Mouse (Mus musculus): ENCODE measurements around the gene Fbxl17. TPM values are rescaled to one million over a fixed set of nuclear protein-coding genes. Genes with fewer than 3 reads are reported as not detected.
A peak's percentile ranks its signal among the peaks of the same experiment; 100 is the strongest.

The Fbxl17 gene
- polyA plus RNA-seq, 1 experiment from 2014 or later, result 6.1 TPM

GRCm38 (mm10) chr17:63421864-63422263 lies 78.0 kb downstream of the Fbxl17 start:
- no peak overlapping the region for H3K4me3 ChIP-seq
- no peaks in the 10 kb centered on the region for H3K9me3 ChIP-seq
- WGBS, result 69% methylated on average over 2 of the region's 2 CpGs
- no peak overlapping the region for H3K4me2 ChIP-seq
- H3K27me3 ChIP-seq, result no peaks in the 10 kb centered on the region
- ATAC-seq (ENCODE audit: borderline replicate concordance, extremely low read depth, low FRiP score, low TSS enrichment), result no peak
- no peak overlapping the region for H3K27ac ChIP-seq
- H3K9ac ChIP-seq, result no peak overlapping the region
- no peaks in the 10 kb centered on the region for H3K4me1 ChIP-seq
- no peaks in the 10 kb centered on the region for H3K36me3 ChIP-seq

GRCm38 (mm10) chr17:63419503-63419902 lies 80.3 kb downstream of the Fbxl17 start:
- Histone ChIP-seq H3K9ac (no peak overlapping the region), H3K27me3 (no peaks in the 10 kb centered on the region), H3K4me1 (no peaks in the 10 kb centered on the region), H3K36me3 (no peaks in the 10 kb centered on the region), H3K4me3 (no peak overlapping the region), H3K27ac (no peak overlapping the region), H3K9me3 (no peaks in the 10 kb centered on the region), H3K4me2 (no peak overlapping the region)
- ATAC-seq (ENCODE audit: borderline replicate concordance, extremely low read depth, low FRiP score, low TSS enrichment), result no peak
- WGBS, result 93% methylated on average over 6 of the region's 6 CpGs

- Histone ChIP-seq H3K4me3 (no peak overlapping the region), H3K4me2 (no peak overlapping the region), H3K27me3 (no peaks in the 10 kb centered on the region), H3K36me3 (no peaks in the 10 kb centered on the region), H3K4me1 (no peaks in the 10 kb centered on the region), H3K9ac (no peak overlapping the region), H3K27ac (no peak overlapping the region), H3K9me3 (no peaks in the 10 kb centered on the region)
- ATAC-seq (ENCODE audit: borderline replicate concordance, extremely low read depth, low FRiP score, low TSS enrichment), result no peak
- WGBS, result 88% methylated on average over 1 of the region's 1 CpGs
These were observed 85.7 kb downstream of the Fbxl17 start for GRCm38 (mm10) chr17:63413973-63414580.

DNA sequence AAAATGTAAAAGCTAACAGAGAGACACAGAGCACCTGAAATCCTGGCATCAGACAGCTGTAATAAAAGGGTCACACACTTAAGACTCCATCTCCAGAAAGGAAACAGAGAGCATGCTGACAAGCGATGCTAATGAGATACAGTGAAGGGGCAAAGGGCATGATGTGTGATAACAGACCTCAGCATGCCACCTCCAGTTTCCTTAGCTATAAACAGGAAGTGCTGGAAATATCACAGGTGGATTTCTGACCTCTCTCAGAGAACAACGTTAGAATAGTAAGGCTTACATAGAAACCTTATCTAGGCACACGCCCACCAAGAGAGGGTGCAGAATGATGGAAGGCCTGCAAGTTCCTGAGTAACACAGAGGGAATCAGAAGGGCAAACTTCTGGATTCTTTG lies 88.3 kb downstream of the Fbxl17 start:
- Histone ChIP-seq H3K36me3 (no peaks in the 10 kb centered on the region), H3K27ac (no peak overlapping the region), H3K9ac (no peak overlapping the region), H3K27me3 (no peaks in the 10 kb centered on the region), H3K4me3 (no peak overlapping the region), H3K4me2 (no peak overlapping the region), H3K9me3 (no peaks in the 10 kb centered on the region), H3K4me1 (peaks cover 3% of the 10 kb centered on the region)
- no peak for ATAC-seq (ENCODE audit: borderline replicate concordance, extremely low read depth, low FRiP score, low TSS enrichment)
- WGBS, result 34% methylated on average over 3 of the region's 3 CpGs

- ATAC-seq (ENCODE audit: borderline replicate concordance, extremely low read depth, low FRiP score, low TSS enrichment), result no peak
- H3K4me1 ChIP-seq, result peaks cover 11% of the 10 kb centered on the region
- H3K4me3 ChIP-seq, result no peak overlapping the region
- no peaks in the 10 kb centered on the region for H3K27me3 ChIP-seq
- no peaks in the 10 kb centered on the region for H3K9me3 ChIP-seq
- H3K4me2 ChIP-seq, result no peak overlapping the region
- WGBS, result 83% methylated on average over 2 of the region's 2 CpGs
- H3K27ac ChIP-seq, result no peak overlapping the region
- H3K9ac ChIP-seq, result no peak overlapping the region
- no peaks in the 10 kb centered on the region for H3K36me3 ChIP-seq
These were observed 89.7 kb downstream of the Fbxl17 start for GRCm38 (mm10) chr17:63410101-63410500.

- H3K36me3 ChIP-seq, result no peaks in the 10 kb centered on the region
- no peak overlapping the region for H3K4me2 ChIP-seq
- WGBS, result 28% methylated on average over 4 of the region's 4 CpGs
- ATAC-seq (ENCODE audit: borderline replicate concordance, extremely low read depth, low FRiP score, low TSS enrichment), result no peak
- no peak overlapping the region for H3K4me3 ChIP-seq
- peaks cover 26% of the 10 kb centered on the region for H3K4me1 ChIP-seq
- no peaks in the 10 kb centered on the region for H3K27me3 ChIP-seq
- H3K9me3 ChIP-seq, result no peaks in the 10 kb centered on the region
- no peak overlapping the region for H3K27ac ChIP-seq
- no peak overlapping the region for H3K9ac ChIP-seq
These were observed 93.9 kb downstream of the Fbxl17 start for GRCm38 (mm10) chr17:63405955-63406354.

GRCm38 (mm10) chr17:63405471-63405870 lies 94.3 kb downstream of the Fbxl17 start:
- 62% methylated on average over 4 of the region's 4 CpGs for WGBS
- H3K9me3 ChIP-seq, result no peaks in the 10 kb centered on the region
- H3K4me1 ChIP-seq, result peaks cover 26% of the 10 kb centered on the region
- H3K27ac ChIP-seq, result no peak overlapping the region
- H3K4me2 ChIP-seq, result no peak overlapping the region
- ATAC-seq (ENCODE audit: borderline replicate concordance, extremely low read depth, low FRiP score, low TSS enrichment), result no peak
- no peaks in the 10 kb centered on the region for H3K27me3 ChIP-seq
- H3K36me3 ChIP-seq, result no peaks in the 10 kb centered on the region
- no peak overlapping the region for H3K9ac ChIP-seq
- no peak overlapping the region for H3K4me3 ChIP-seq

GRCm38 (mm10) chr17:63404968-63405367 lies 94.8 kb downstream of the Fbxl17 start:
- no peak overlapping the region for H3K9ac ChIP-seq
- peaks cover 26% of the 10 kb centered on the region for H3K4me1 ChIP-seq
- H3K27ac ChIP-seq, result no peak overlapping the region
- no peaks in the 10 kb centered on the region for H3K27me3 ChIP-seq
- no peak overlapping the region for H3K4me3 ChIP-seq
- H3K36me3 ChIP-seq, result no peaks in the 10 kb centered on the region
- no peak for ATAC-seq (ENCODE audit: borderline replicate concordance, extremely low read depth, low FRiP score, low TSS enrichment)
- H3K9me3 ChIP-seq, result no peaks in the 10 kb centered on the region
- 36% methylated on average over 2 of the region's 2 CpGs for WGBS
- H3K4me2 ChIP-seq, result no peak overlapping the region

DNA sequence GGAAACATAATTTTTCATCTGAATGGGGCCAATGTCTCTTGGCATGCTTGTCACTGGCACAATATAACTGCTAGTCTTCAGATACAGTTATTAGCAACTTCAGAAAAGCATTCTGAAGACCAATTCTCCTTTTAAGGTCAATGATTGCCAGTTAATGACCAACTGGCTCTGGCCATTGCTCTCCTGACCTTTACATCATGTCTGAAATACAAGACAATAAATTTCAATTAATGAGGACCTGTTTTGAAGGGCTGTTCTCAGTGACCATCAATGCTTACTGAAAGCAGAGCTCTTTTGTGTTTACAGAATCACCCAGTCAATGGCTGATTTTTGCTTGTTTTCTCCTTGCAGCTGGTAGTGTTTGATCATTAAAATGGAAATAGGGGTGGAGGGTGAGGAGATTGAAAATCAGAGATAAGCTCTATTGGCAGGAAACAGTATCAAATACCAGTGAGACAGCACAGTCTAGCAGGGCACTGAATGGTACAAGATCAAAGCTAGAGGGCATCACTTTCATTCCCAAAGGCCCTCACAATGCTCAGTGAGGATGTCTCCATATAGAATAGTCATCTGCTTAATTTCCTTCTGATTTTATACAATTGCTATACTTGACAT lies 95.9 kb downstream of the Fbxl17 start:
- Histone ChIP-seq H3K27me3 (no peaks in the 10 kb centered on the region), H3K9ac (no peak overlapping the region), H3K4me2 (no peak overlapping the region), H3K27ac (no peak overlapping the region), H3K36me3 (no peaks in the 10 kb centered on the region), H3K9me3 (no peaks in the 10 kb centered on the region), H3K4me3 (no peak overlapping the region), H3K4me1 (peaks cover 26% of the 10 kb centered on the region)
- no peak for ATAC-seq (ENCODE audit: borderline replicate concordance, extremely low read depth, low FRiP score, low TSS enrichment)

GRCm38 (mm10) chr17:63402741-63403681 lies 96.8 kb downstream of the Fbxl17 start:
- no peak overlapping the region for H3K9ac ChIP-seq
- H3K27me3 ChIP-seq, result no peaks in the 10 kb centered on the region
- no peak overlapping the region for H3K4me2 ChIP-seq
- H3K4me1 ChIP-seq, result peaks cover 26% of the 10 kb centered on the region
- H3K36me3 ChIP-seq, result no peaks in the 10 kb centered on the region
- WGBS, result 65% methylated on average over 13 of the region's 13 CpGs
- H3K4me3 ChIP-seq, result no peak overlapping the region
- H3K27ac ChIP-seq, result 0 out of 2 replicates have a peak overlapping the region, but pooled peaks have one; percentile 19
- no peak; the same call in 1 of the 2 replicates for ATAC-seq (ENCODE audit: borderline replicate concordance, extremely low read depth, low FRiP score, low TSS enrichment)
- H3K9me3 ChIP-seq, result no peaks in the 10 kb centered on the region

- ATAC-seq (ENCODE audit: borderline replicate concordance, extremely low read depth, low FRiP score, low TSS enrichment), result no peak
- H3K27me3 ChIP-seq, result no peaks in the 10 kb centered on the region
- no peak overlapping the region for H3K4me2 ChIP-seq
- H3K4me3 ChIP-seq, result no peak overlapping the region
- H3K36me3 ChIP-seq, result no peaks in the 10 kb centered on the region
- no peak overlapping the region for H3K9ac ChIP-seq
- H3K27ac ChIP-seq, result no peak overlapping the region
- H3K9me3 ChIP-seq, result no peaks in the 10 kb centered on the region
- 64% methylated on average over 3 of the region's 3 CpGs for WGBS
- H3K4me1 ChIP-seq, result peaks cover 26% of the 10 kb centered on the region
These were observed 97.6 kb downstream of the Fbxl17 start for GRCm38 (mm10) chr17:63402170-63402569.

DNA sequence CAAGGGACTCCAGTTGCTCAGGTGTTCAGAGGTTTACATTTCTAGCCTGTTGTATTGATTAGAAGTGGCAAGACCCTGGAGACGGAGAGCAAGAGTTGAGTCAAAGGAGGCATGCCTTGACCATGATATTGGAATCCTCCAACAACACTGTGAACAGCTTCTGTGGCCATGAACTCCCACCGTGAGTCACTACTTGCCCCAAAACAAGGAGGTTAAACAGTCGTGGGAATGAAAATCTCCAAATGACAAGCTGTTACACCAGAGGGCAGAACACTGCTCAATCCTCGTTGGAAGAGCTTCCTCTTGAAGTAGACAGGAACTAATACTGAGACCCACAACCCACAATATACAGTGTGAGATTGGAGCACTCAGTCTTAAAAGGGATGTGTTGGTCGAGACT lies 99.2 kb downstream of the Fbxl17 start:
- H3K9ac ChIP-seq, result no peak overlapping the region
- H3K27me3 ChIP-seq, result no peaks in the 10 kb centered on the region
- H3K27ac ChIP-seq, result no peak overlapping the region
- no peak for ATAC-seq (ENCODE audit: borderline replicate concordance, extremely low read depth, low FRiP score, low TSS enrichment)
- no peak overlapping the region for H3K4me3 ChIP-seq
- WGBS, result 77% methylated on average over 5 of the region's 5 CpGs
- H3K36me3 ChIP-seq, result no peaks in the 10 kb centered on the region
- no peaks in the 10 kb centered on the region for H3K9me3 ChIP-seq
- no peak overlapping the region for H3K4me2 ChIP-seq
- H3K4me1 ChIP-seq, result peaks cover 18% of the 10 kb centered on the region
